Comparison of ENCODE assay signal across 8 mouse cellular contexts in genomic region chr10:81559163-81559626, GRCm38 (mm10). TPM values are rescaled to one million over a fixed set of nuclear protein-coding genes. Genes with fewer than 3 reads are reported as not detected.
DNase-seq lines count a peak whose midpoint lies in the region; ATAC-seq and TF ChIP-seq lines count a peak whose summit lies in the region.

Gene Aes, plus strand, starts transcription at chr10:81559488.

- 2% methylated on average over 32 of the region's 53 CpGs for WGBS in bone marrow, adult 2 months
- WGBS in forebrain, embryonic 11.5 days, result under 1% methylated on average over 22 of the region's 53 CpGs
- under 1% methylated on average over 32 of the region's 53 CpGs for WGBS in heart, embryonic 16.5 days
- 0% methylated on average over 16 of the region's 53 CpGs for WGBS in liver, postnatal 0 days (ENCODE audit: insufficient replicate concordance)
- 0% methylated on average over 13 of the region's 53 CpGs for WGBS in neural tube, embryonic 14.5 days

- peak; percentile 64 for ATAC-seq in forebrain, embryonic 11.5 days (replicated peaks; ENCODE audit: low FRiP score)
- ATAC-seq in heart, embryonic 16.5 days (replicated peaks; ENCODE audit: extremely low read depth, insufficient read depth, low FRiP score), result peak; percentile 64
- peak; percentile 73 for ATAC-seq in liver, postnatal 0 days
- peak; percentile 62 for ATAC-seq in neural tube, embryonic 14.5 days (ENCODE audit: low read depth)

- no peaks in the 10 kb centered on the region for H3K9me3 ChIP-seq in forebrain, embryonic 11.5 days (ENCODE audit: control insufficient read depth, low read length)
- no peaks in the 10 kb centered on the region for H3K9me3 ChIP-seq in heart, embryonic 16.5 days (replicated peaks; ENCODE audit: control insufficient read depth, low read length)
- no peaks in the 10 kb centered on the region for H3K9me3 ChIP-seq in liver, postnatal 0 days (ENCODE audit: low read length)
- H3K9me3 ChIP-seq in neural tube, embryonic 14.5 days (ENCODE audit: control insufficient read depth, low read length), result no peaks in the 10 kb centered on the region

- 0 out of 2 replicates have a peak, but pooled peaks cover 2% of the 10 kb centered on the region for H3K27me3 ChIP-seq in forebrain, embryonic 11.5 days (ENCODE audit: control insufficient read depth, insufficient read depth, low read length)
- H3K27me3 ChIP-seq in heart, embryonic 16.5 days (ENCODE audit: control insufficient read depth, insufficient read depth, low read length), result no peaks in the 10 kb centered on the region
- no peaks in the 10 kb centered on the region for H3K27me3 ChIP-seq in liver, postnatal 0 days (ENCODE audit: insufficient read depth, low read length)
- H3K27me3 ChIP-seq in neural tube, embryonic 14.5 days (ENCODE audit: control insufficient read depth, insufficient read depth, low read length), result no peaks in the 10 kb centered on the region

- no peak for TF ChIP-seq EP300 in liver, postnatal 0 days (IDR thresholded peaks at IDR 0.05; ENCODE audit: low read depth)

- TF ChIP-seq POLR2A in bone marrow, adult 2 months (IDR thresholded peaks at IDR 0.05; ENCODE audit: borderline replicate concordance, control insufficient read depth, low read depth, low read length), result peak; percentile 45; the same call in 1 of the 2 replicates

- peak; percentile 48 to 58 for DNase-seq in CD8-positive naive resting alpha-beta T cell, adult 2 months (ENCODE audit: low read depth in 2 of 2, low spot score in 2 of 2)
- DNase-seq in forebrain, embryonic 11.5 days (ENCODE audit: low spot score), result peak; percentile 79
- DNase-seq in kidney, postnatal 14 days, result peak; percentile 92
- DNase-seq in liver, postnatal 0 days, result peak; percentile 84
- DNase-seq in thymus, postnatal 0 days (ENCODE audit: low spot score), result peak; percentile 73

- peak within 1 kb of the TSS; percentile 90 for H3K4me3 ChIP-seq in bone marrow, adult 2 months (replicated peaks; ENCODE audit: control insufficient read depth, low read depth, low read length)
- H3K4me3 ChIP-seq in forebrain, embryonic 11.5 days (ENCODE audit: low read depth, low read length), result peak within 1 kb of the TSS; percentile 73
- H3K4me3 ChIP-seq in heart, embryonic 16.5 days (ENCODE audit: low read length), result peak within 1 kb of the TSS; percentile 97
- peak within 1 kb of the TSS; percentile 90 for H3K4me3 ChIP-seq in liver, postnatal 0 days (ENCODE audit: low read depth, low read length)
- peak within 1 kb of the TSS; percentile 77 for H3K4me3 ChIP-seq in neural tube, embryonic 14.5 days (ENCODE audit: low read depth, low read length)

- peak within 1 kb of the TSS; percentile 96 for H3K9ac ChIP-seq in forebrain, embryonic 11.5 days (ENCODE audit: low read length)
- H3K9ac ChIP-seq in heart, embryonic 16.5 days (ENCODE audit: low read length), result peak within 1 kb of the TSS; percentile 100
- peak within 1 kb of the TSS; percentile 91 for H3K9ac ChIP-seq in liver, postnatal 0 days (replicated peaks)
- peak within 1 kb of the TSS; percentile 99 for H3K9ac ChIP-seq in neural tube, embryonic 14.5 days (replicated peaks; ENCODE audit: low read depth, low read length)

- H3K27ac ChIP-seq in bone marrow, adult 2 months (ENCODE audit: control insufficient read depth, insufficient read depth, low read depth, low read length, poor library complexity), result peak within 1 kb of the TSS; percentile 84
- H3K27ac ChIP-seq in forebrain, embryonic 11.5 days (ENCODE audit: low read depth, low read length), result peak within 1 kb of the TSS; percentile 80
- peak within 1 kb of the TSS; percentile 98 for H3K27ac ChIP-seq in heart, embryonic 16.5 days (ENCODE audit: low read length)
- peak within 1 kb of the TSS; percentile 93 for H3K27ac ChIP-seq in liver, postnatal 0 days (ENCODE audit: low read depth)
- peak within 1 kb of the TSS; percentile 85 for H3K27ac ChIP-seq in neural tube, embryonic 14.5 days (ENCODE audit: low read depth, low read length)

- H3K4me1 ChIP-seq in bone marrow, adult 2 months (ENCODE audit: control insufficient read depth, insufficient read depth, low read length), result peaks cover 2% of the 10 kb centered on the region
- H3K4me1 ChIP-seq in forebrain, embryonic 11.5 days (replicated peaks; ENCODE audit: control insufficient read depth, insufficient read depth, low read length), result peaks cover 17% of the 10 kb centered on the region
- peaks cover 32% of the 10 kb centered on the region for H3K4me1 ChIP-seq in heart, embryonic 16.5 days (ENCODE audit: control insufficient read depth, insufficient read depth, low read length)
- peaks cover 35% of the 10 kb centered on the region for H3K4me1 ChIP-seq in liver, postnatal 0 days (ENCODE audit: insufficient read depth)
- peaks cover 19% of the 10 kb centered on the region for H3K4me1 ChIP-seq in neural tube, embryonic 14.5 days (ENCODE audit: control insufficient read depth, insufficient read depth, low read length)

- no peak for TF ChIP-seq CTCF in bone marrow, adult 2 months (IDR thresholded peaks at IDR 0.05; ENCODE audit: control insufficient read depth, insufficient read depth, low read length)
- no peak for TF ChIP-seq CTCF in liver, postnatal 0 days (IDR thresholded peaks at IDR 0.05; ENCODE audit: low read depth)

- H3K4me2 ChIP-seq in forebrain, embryonic 11.5 days (ENCODE audit: low read depth, low read length, severe bottlenecking), result peak within 1 kb of the TSS; percentile 90
- H3K4me2 ChIP-seq in heart, embryonic 16.5 days (ENCODE audit: low read depth, low read length), result peak within 1 kb of the TSS; percentile 99
- H3K4me2 ChIP-seq in liver, postnatal 0 days (ENCODE audit: low read depth, low read length), result peak within 1 kb of the TSS; percentile 79
- H3K4me2 ChIP-seq in neural tube, embryonic 14.5 days (ENCODE audit: low read depth, low read length), result peak within 1 kb of the TSS; percentile 97

- H3K36me3 ChIP-seq in forebrain, embryonic 11.5 days (ENCODE audit: control insufficient read depth, insufficient read depth, low read length), result no peaks in the 10 kb centered on the region
- H3K36me3 ChIP-seq in heart, embryonic 16.5 days (ENCODE audit: control insufficient read depth, insufficient read depth), result peaks cover 13% of the 10 kb centered on the region; the same call in 1 of the 2 replicates
- H3K36me3 ChIP-seq in liver, postnatal 0 days (replicated peaks; ENCODE audit: insufficient read depth, low read length), result peaks cover 20% of the 10 kb centered on the region
- no peaks in the 10 kb centered on the region for H3K36me3 ChIP-seq in neural tube, embryonic 14.5 days (ENCODE audit: control insufficient read depth, insufficient read depth, low read length)

RNA-seq across cellular contexts. Expression of gene Aes, which starts in this region (rescaled TPM):
- polyA plus RNA-seq in bone marrow, adult 2 months (2011; ENCODE audit: insufficient read depth, insufficient read length, low replicate concordance, missing spikeins), result 183 and 306 TPM in 2 replicates
- 324 and 355 TPM in 2 replicates for polyA plus RNA-seq in forebrain, embryonic 11.5 days (2014; fragmentation: Nextera tagmentation; extraction: Ambion mirVana)
- 529 and 769 TPM in 2 replicates for polyA plus RNA-seq in heart, embryonic 16.5 days (2015; fragmentation: Nextera tagmentation; extraction: Ambion mirVana)
- polyA plus RNA-seq in liver, postnatal 0 days (2015; fragmentation: Nextera tagmentation; extraction: Ambion mirVana), result 256 and 266 TPM in 2 replicates
- polyA plus RNA-seq in neural tube, embryonic 14.5 days (2014; fragmentation: Nextera tagmentation; extraction: Ambion mirVana), result 347 and 599 TPM in 2 replicates
- 683 and 740 TPM in 2 replicates for polyA plus RNA-seq in thymus, postnatal 0 days (2015; fragmentation: Nextera tagmentation; extraction: Ambion mirVana)

Comparison
In these comparisons a context has a peak if more than half of its experiments do, and no peak if none do; other contexts are left out.
1. Peak in every context shown above with its lines: DNase-seq, ATAC-seq, H3K4me3 ChIP-seq and H3K27ac ChIP-seq.